Mouse (Mus musculus) B cell, adult 2 months (primary cell): ENCODE measurements around the gene Adra2b.

ENCODE experiments used
- DNase-seq, 2 experiments: peaks; one replicate each; pipeline ENCODE4 v3.0.0; 2022

Adra2b gene

DNA sequence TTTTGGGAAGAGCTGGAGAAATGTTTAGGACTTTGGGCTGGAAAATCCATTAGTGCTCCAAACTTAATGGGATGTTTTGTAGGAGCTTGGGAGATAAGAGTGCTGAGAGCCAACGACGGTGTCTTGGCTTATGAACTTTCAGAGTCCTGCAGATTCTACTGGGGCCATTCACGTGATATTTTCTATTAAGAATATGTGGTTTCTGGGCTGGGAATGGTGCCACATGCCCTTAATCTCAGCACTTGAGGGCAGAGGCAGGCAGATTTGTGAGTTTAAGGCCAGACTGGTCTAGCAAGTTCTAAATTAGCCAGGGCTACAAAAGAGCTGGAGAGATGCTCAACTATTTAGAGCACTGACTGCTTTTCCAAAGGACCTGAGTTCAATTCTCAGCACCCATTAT is 27.3 kb downstream of the Adra2b start:
- DNase-seq: no peak

DNA sequence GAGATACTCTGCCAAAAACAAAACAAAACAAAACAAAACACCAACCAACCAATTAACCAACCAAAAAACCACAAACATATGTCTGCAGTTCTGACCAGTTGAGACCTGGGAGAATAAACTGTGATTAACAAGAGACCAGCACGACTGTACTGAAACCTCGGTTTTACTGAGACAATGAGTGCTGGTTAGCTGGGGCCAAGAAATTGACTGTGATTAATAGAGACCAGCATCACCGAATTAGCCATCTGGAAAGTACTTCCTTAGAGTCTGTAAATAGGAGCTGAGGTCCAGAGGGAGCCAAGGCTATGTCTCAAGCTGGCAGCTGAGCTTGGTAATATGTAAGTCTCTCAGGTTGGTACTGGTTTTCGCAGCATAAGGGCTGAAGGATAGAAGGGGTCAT is 27.8 kb downstream of the Adra2b start:
- DNase-seq: no peak

DNA sequence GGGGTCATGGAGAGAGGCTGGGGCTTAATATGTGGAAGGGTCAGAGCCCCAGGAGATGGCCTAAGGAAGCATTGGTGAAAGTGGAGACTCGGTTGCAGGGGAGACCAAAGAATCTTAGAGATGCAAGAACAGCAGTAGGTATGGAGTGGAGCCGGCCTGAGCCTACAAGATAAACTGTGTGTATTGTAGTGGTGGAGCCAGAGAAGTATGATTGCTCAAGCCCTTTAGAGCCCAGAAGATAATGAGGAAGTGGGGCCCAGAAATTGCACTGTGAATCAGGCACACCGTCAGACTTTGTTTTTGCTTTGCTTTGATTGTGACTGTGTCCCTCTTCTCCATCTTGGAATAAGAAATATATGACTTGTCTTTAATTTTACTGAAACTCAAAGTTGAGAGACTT is 28.3 kb downstream of the Adra2b start:
- no peak for DNase-seq

DNA sequence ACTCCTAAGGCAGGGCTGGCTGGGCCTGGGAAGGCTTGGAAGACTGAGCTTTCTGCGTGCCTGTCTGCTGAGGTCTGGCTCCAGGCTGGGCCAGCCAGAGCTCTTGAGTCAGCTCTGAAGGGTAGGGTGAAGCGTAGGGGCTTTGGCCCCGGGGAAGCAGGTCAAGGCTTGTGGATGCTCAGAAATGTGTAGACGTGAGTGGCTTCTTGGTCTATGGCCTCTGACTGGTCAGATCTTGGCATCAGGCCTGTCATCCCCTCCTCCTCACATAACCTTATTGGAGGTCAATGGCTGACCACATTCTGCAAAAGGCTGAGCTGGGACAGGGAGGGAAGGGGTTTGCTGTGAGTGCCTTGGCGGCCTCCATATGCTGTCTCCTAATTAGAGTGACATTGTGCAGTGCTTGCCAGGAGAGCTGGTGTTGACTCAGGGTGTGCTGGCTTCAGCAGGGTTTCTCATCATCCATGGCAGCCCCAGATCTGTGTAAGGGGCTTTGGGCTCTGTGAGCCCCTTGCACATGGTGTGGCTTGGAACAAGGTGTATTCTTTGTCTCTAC is 31.7 kb downstream of the Adra2b start:
- no peak for DNase-seq

DNA sequence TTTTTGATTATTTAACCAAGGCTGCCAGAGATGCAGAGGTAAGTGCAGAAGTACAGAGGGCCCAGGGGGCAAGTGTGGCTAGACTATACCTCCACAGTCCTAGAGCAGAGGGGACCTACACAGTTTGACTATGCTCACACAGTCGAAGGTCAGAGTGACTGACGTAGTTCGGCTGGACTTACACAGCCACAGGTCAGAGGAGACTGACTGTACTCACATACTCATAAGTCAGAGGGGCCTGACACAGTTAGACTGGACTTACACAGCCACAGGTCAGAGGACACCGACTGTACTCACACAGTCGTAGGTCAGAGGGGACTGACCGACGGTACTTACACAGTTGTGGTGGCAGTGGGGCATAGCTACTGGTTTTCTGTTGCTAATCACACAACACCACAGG is 35.7 kb downstream of the Adra2b start:
- no peak for DNase-seq

DNA sequence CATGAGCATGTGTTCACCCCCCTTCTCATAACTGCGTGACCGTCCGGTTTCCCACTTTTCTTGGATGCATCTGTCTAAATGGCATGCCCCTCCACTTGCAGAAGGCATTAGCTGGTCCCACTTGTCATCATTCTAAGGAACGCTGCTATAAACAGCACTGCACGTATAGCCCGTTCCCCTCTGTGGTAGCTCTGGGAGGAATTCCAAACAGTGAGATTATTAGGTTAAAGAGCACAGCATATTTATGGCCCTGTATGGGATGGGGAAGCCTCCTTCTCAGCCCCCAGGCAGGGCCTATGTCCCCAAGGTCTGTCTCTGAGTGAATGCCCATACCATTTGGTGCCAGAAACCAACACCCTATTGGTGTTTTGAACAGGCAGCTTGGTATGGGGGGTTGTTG is 48.1 kb downstream of the Adra2b start:
- no peak for DNase-seq

DNA sequence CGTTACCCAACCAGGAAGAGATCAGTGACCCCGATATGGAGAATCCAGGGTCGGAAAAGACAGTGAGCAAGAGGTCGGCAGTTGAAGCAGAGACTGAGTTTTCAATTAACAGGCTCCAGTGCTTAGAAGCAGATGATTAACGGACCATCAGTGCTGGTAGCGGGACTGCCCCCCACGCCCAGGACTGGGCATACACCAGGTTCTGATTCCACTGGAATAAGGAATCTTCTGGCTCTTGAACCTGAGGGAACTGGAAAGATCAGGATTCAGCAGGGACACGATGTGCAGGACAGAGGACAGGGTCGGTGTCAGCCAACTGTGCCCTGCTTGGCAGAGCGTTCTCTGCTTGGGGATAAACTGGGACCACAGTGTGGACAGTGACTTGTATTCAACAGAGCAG is 52.8 kb downstream of the Adra2b start:
- no peak for DNase-seq

DNA sequence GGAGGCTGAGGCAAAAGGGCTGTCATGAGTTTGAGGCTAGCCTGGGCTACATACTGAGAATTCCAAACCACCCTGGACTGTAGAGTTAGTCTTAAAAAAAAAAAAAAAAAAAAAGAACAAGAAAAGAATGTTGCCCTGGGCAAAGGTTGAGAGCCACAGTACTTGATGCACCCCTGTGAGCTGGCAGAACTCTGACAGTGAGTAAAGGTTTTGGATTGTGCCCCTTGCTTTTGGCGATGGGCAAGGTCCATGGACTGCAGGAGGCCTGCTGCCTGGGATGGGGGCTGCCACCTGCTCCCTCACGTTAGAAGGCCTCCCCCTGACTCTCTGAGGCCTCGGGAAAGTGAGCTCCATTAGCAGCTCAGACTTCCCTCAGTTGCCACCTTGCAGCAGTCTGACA is 53.7 kb downstream of the Adra2b start:
- no peak for DNase-seq
